Mouse (Mus musculus) ovary, postnatal 14 days (tissue): ENCODE results near the gene Cacng7.

Source experiments
- DNase-seq: peaks from one replicate; pipeline ENCODE4 v3.0.0; 2022; ENCODE audit warnings: low spot score

Gene Cacng7

GRCm38 (mm10) chr7:3302556-3303275, 30.0 kb upstream of the Cacng7 start:
- DNase-seq = no peak

DNA sequence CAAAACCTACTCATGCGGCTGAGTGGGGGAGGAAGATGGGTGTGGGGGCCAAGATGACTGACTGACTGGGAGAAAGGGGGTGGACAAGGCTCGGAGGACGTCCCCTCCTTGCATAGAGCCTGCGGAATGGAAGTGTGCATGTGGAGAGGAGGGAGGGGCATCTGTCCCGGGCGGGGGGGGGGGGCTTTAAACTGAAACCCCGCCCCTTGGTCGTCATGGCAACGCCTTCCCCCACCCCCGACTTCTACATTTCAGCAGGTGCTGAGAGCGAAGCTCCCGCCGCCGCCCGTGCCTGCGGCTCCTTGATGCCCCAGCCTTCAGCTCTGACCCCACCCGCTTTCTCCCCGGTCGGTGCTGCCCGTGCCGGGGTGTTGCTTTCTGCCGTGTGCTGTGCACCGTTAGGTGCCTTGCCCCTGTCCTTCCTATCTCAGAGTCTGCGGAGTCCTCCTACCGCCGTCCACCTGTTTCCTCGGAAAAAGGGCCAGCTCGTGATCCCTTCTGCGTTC, 29.4 kb upstream of the Cacng7 start:
- no peak for DNase-seq

DNA sequence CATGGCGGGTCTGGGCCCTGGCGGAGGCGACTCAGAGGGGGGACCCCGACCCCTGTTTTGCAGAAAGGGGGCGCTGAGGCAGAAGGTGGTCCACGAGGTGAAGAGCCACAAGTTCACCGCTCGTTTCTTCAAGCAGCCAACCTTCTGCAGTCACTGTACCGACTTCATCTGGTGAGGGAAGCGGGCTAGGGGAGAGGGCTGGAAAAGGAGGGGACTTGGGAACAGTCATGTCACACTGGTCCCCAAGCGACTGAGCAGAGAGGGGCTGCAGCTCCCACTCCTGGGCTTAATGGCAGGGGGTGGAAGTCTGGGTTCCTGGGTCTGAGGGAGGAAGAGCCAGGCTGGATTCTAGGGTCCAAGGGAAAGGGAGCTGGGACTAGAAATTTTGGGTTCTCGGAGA, 29.0 kb upstream of the Cacng7 start:
- no peak for DNase-seq

DNA sequence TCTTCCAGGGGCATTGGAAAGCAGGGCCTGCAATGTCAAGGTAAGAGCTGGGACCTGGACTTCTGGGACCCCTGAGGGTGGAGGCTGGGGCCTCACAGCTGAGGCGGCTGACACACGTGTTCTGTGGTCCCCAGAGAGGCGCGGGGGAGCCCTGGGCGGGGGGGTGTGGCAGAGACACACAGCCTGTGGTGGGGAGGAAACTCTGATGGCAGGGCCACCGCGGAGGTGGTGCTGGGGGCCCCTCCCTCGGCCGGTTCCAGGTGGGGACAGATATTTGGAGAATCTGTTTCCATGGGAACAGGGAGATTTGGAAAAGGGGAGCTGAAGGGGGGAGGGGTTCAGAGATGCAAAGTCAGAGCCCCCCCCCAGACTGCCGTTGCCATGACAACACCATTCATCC, 28.5 kb upstream of the Cacng7 start:
- no peak for DNase-seq

- DNase-seq = no peak
Measured at GRCm38 (mm10) chr7:3306400-3306799, 26.4 kb upstream of the Cacng7 start.

DNA sequence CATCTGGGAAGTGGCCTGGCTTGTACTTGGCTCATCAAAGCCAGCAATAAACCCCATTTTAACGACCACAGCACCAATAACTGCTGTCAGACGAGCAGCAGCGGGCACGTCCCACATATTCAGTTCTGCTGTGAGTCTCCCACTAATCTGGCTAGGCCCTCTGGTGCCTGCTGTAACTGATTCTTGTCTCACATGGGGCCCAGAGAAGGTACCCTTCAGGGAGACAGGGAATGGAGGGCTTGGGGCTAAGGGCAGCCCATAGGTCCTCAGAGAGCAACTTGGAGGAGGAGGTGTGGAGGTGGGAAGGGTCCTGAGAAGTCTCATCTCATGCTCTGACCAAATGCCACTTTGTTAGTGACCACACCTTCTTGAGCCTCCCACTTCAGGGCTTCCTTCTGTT, 24.1 kb upstream of the Cacng7 start:
- DNase-seq = no peak

GRCm38 (mm10) chr7:3310233-3310632, 22.5 kb upstream of the Cacng7 start:
- no peak for DNase-seq

DNA sequence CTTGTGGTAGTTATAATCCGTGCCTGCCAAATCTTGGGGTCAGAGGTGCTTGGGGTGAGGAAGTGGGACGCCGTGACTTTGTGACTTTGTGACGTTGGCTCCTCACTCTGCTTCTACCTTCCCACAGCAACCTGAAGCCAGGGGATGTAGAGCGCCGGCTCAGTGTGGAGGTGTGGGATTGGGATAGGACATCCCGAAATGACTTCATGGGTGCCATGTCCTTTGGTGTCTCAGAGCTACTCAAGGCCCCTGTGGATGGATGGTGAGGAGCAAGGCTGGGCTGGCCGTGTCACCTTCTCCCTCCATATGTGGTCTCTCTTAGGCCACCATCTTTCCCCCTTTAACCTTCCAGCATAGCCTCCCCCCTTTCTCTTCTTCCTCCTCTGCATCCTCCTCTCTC, 19.2 kb upstream of the Cacng7 start:
- no peak for DNase-seq

DNA sequence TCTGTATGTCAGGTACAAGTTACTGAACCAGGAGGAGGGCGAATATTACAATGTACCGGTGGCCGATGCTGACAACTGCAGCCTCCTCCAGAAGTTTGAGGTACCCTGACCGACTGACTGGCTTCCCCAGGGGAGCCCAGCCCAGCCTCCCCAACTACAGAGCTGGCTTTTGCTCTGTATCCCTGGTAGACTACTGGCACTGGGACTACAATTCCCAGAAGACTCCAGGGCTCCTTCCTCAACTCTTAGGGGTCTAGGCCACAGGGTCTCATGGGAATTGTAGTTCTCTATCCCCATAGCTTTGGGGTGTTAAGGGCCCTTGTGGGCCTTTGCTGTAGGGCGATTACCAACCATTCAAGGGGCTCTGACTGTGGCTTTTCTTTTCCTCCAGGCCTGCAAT, 18.6 kb upstream of the Cacng7 start:
- no peak for DNase-seq

DNA sequence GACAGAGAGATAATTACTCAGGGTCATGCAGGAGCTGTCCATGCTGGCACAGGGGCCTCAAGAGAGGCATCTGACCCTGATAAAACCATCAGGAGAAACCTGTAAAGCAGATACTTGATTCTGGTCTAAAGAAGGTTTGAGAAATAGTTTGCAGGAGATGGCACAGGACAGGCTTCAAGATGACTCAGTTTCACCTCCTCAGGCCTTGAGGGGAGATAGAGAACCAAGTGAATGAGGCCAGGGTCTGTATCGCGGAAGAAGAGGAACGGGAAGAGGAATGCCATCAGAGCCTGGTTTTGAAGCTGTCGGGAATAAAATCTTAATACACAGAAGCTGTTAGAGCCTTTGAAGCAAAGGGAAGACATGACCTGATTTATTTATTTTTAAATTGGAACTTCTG, 15.1 kb upstream of the Cacng7 start:
- no peak for DNase-seq

DNA sequence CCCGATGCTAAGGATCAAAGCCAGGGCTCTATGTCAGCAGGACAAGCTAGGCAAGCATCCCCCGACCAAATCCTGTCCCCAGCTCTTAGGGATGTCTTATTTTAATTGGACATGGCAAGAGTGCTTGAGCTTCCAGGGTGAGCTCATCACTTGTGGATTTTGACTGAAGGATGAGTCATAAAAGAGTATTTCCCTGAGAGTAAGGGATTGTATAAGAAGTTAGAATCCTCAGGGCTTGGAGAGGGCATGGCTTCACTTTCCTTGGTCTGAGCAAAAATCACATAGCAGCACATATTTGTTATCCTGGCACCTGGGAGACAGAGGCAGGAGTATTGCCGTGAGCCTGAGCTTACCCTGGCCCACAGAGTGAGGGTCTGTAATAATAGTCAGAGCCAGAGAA, 11.9 kb upstream of the Cacng7 start:
- no peak for DNase-seq

GRCm38 (mm10) chr7:3323826-3324225, 8.9 kb upstream of the Cacng7 start:
- DNase-seq = no peak

DNA sequence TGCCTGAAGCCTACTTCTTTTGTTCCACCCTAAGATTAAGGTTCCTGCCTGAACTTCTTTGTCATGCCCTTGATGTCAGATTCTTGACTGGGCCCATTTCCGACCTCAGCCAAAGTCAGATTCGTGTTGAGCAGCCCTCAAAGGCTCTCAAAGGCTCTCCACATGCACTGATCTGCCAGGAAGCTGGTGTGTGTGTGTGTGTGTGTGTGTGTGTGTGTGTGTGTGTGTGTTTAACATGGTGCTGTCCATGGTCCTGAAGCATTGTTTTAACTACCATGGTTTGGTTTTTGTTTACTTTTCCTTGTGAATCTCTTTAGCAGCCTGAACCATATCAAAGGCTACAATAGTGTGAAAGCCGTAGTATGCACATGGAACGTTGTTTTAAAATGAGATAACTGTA, 4.8 kb upstream of the Cacng7 start:
- no peak for DNase-seq

- peak; percentile 78 for DNase-seq
Measured at GRCm38 (mm10) chr7:3329776-3330546, 2.8 kb upstream of the Cacng7 start.

DNA sequence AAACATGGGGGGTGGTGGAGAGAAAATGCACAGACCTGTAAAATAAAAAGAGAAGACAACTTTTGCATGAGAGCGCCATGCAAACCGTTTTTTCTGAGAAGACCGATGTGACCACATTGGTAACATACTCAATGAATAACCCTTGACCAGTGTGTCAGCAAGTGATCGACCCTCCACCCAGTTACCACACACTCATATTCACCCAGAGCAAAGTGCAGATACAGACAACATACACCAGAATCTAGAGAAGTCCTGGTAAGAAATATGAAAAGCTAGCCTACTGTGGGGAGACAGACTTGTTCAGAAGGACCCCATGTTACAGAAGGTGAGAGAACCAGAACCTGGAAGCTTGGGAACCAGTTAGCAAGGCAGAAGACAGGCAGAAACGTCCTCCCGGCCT, 1.6 kb upstream of the Cacng7 start:
- no peak for DNase-seq

GRCm38 (mm10) chr7:3331581-3332223, 1.1 kb upstream of the Cacng7 start:
- DNase-seq = peak; percentile 33

DNA sequence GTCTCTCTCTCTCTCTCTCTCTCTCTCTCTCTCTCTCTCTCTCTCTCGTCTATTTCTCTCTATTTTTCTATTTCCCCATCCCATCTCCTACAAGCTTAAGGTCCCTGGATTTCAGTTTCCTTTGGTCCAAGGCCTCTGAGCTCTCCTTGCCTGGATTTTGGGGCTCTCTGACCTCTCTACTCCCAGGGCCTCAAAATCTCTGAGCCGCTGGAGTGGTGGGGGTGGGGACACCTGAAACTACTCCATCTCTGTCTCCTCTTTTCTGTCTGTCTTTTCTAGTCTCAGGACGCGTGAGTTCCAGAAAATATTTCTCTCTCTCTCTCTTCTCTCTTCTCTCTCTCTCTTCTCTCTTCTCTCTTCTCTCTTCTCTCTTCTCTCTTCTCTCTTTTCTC, 535 bp upstream of the Cacng7 start:
- DNase-seq = no peak

- no peak for DNase-seq
Measured at GRCm38 (mm10) chr7:3333542-3333941, 787 bp downstream of the Cacng7 start.

GRCm38 (mm10) chr7:3336412-3336811, 3.7 kb downstream of the Cacng7 start:
- no peak for DNase-seq

- DNase-seq = no peak
Measured at GRCm38 (mm10) chr7:3338286-3338935, 5.7 kb downstream of the Cacng7 start.

GRCm38 (mm10) chr7:3339010-3339409, 6.3 kb downstream of the Cacng7 start:
- DNase-seq = no peak

DNA sequence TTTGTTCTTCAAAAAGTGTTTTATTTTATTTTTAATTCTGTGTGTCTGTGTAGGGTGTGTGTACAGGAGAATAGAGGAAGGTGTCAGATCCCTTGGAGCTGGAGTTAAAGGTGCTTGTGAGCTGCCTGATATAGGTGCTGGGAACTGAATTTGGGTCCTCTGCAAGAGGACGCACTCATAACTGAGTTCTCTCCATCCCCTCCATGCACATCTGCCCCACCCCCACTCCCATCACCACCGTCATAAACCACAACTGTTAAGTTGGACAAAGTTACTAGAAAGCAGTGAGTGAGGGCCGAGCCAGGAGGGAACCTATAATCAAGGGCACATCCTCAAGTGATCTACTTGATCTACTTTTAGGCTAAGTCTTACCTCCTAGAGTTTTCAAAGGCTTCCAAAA, 11.1 kb downstream of the Cacng7 start:
- DNase-seq = no peak

DNA sequence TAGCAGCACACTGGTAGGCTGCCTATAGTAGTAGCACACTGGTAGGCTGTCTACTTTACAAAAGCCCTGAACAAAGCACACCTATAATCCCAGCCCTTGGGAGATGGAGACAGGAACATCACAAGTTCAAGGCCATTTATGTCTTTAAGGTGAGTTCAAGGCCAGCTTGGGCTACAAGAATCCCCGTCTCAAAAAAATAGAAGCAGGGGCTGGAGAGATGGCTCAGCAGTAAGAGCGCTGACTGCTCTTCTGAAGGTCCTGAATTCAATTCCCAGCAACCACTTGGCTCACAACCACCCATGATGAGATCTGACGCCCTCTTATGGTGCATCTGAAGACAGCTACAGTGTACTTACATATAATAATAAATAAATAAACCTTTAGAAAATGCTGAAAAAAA, 12.5 kb downstream of the Cacng7 start:
- no peak for DNase-seq
